Mouse (Mus musculus) heart, postnatal 25 days (tissue): ENCODE results near the gene Adgrg5. TPM values are rescaled to one million over a fixed set of nuclear protein-coding genes. Genes with fewer than 3 reads are reported as not detected.

Source experiments
- DNase-seq: peaks from one replicate; pipeline ENCODE4 v3.0.0; 2022; ENCODE audit warnings: low spot score
- intact Hi-C: fragments of 180-260 bp; cut with DNase I; formaldehyde crosslinking; loops from one replicate; pipeline ENCODE4 v1.15.1; 2025
- total RNA-seq, 2 experiments: library from RNA; stranded (reverse); gene quantifications; 2 replicates each; pipeline ENCODE4 v1.2.3; 2021

Adgrg5 gene
- total RNA-seq, 2 experiments from 2014 or later = 0.29 to 0.34 TPM

DNA sequence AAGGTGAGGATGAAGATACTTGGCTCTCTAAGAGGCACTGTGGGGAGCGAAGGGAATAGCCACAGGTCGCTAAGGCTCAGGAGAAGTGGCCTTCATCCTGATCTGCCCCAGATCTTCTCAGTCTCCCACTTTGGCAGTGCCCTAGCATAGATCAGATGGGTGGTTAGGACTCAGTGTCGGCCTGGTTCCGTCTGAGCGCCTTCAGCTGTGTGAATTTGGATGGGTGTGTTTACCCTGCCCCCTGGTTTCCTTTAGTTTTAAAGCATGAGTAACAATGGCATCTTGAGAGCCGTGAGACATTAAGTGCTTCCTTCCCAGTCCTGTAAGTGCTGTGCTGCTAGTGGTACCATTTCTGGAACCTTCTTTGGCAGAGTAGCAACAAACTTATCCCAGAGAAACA is 65.1 kb downstream of the Adgrg5 start:
- intact Hi-C loops = no loop called here
- no peak for DNase-seq

DNA sequence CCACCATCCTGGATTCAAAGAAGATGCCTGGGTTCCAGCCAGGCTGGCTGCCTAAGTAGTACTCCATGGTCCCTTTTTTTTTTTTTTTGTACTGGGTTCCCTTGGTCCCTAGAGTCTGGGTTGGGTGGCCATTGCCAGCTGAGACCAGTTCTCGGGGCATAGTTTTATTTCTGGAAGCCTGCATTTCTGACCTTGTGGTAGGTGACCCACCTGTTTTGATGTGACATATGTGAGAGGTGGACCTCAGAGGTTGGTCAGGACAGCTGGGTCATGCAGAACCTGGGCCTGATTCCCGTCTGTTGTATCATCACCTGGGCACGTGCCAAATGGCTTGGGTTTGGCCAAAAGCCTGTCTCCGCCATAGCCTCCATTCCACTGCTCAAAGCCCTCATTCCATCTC is 66.2 kb downstream of the Adgrg5 start:
- DNase-seq = no peak
- intact Hi-C loops = no loop called here

DNA sequence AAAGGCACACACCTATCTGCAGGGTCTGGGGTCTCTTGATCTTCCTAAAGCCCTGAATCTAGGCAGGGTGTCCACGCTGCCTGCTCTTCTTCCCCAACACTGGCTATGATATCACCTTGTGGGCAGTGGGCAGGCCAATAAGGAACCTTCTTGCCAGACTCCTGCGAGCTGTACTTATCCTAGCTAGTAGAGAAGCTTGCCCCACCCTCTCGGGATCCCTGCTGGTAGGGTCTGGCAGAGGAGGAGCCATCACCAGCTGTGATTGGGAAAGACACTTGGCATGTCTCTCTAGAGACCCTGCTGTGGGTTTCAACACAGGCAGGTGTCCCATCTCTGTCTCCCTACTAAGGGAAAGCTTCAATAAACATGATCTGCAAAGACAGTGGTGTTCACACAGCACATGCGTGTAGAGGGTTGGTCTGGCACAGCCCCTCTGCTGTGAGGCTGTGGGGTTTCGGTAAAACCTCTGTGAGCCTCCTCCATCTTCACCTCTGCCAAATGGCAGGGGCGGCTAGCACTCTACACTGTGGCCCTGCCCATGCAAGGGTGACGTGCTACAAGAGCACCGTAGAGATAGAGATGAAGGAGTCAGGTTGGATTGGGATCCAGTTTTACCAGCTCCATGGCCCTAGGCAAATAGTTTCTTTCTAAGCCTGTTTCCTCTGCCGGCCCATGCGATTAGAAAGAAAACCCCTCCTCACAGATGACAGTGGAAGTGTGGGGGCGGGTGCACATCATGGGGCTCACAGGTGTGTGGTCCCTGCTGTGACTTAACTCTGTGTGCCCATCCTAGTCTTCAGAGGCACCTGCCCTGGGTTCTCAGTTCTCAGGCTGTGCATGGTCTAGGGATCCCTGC is 67.3 kb downstream of the Adgrg5 start:
- DNase-seq = no peak
- intact Hi-C loops = no loop called here

DNA sequence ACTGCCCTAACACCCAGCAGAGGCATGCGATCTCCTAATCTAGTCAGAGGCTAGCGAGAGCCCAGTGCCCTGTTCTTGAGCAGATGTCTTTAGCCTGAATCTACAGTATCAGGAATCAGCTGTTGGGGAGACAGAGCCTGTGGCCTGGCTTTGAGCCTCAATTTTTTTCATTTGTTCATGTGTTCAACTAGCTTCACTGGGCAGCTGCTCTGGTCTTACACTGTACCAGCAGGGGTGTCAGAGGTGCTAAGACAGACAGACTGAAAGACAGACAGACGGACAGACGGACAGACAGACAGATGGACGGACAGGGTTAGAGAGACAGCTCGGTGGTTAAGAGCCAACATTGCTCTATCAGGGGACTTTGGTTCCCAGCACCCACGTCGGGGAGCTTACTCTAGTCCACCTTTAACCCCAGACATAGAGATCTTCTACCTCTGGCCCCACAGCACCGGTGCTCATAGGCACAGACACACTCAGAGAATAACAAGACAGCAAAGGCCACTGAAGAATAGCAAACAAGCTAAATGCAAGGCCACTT is 68.0 kb downstream of the Adgrg5 start:
- intact Hi-C loops = no loop called here

DNA sequence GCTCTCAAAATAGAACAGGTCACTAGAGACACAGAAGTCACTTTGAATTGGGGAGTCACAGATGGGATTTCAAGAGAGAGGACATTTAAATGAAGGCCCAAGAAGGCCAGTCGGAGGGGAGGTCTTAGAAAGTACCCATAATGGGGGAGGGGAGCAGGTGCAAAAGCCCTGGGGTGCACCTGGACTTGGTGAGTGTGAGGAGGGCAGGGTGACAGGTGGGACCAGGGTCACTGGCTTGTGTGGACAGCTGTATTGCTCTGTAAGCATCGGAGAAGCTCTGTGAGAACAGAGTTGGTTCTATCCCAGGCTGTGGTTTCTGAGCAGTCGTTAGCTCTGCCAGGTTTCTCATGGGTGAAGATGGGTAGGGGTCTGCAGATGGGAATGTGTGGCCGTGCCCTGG is 68.5 kb downstream of the Adgrg5 start:
- DNase-seq = no peak
- intact Hi-C loops = no loop called here

More for the DNA sequence above, 68.0 kb downstream of the Adgrg5 start:
- DNase-seq = no peak

DNA sequence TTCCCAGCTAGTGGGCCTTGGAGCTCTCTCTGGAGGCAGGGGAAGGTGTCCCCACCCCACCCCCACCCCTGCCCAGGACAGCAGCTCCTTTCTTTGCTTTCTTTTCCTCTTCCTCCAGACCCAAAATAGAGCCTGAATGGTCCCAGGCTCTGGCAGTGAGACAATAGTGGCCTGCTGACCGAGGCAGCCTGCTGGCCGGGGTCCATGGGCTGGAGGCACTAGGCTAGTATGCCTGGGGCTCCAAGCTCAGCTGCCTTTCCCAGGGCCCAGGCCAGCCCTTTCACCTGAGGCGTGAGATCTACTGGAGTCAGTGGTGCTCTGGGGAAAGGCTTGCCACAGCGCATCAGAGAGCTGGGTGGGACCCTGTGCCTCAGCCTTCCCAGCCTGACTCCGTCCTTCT is 69.0 kb downstream of the Adgrg5 start:
- intact Hi-C loops = no loop called here
- DNase-seq = peak; percentile 71

Other genes with a start within 250 kb of the Adgrg5 start
- gene Pllp, start 227.4 kb upstream of the Adgrg5 start, total RNA-seq = under 1 TPM in 1 of 2 experiments, not detected in 1; 0.39 TPM
- not detected for gene Ccl22, start 178.1 kb upstream of the Adgrg5 start, total RNA-seq
- gene Cx3cl1, start 151.7 kb upstream of the Adgrg5 start, total RNA-seq = 1 to 10 TPM; 2.2 to 4.0 TPM
- gene Ccl17, start 113.2 kb upstream of the Adgrg5 start, total RNA-seq = not detected
- gene Coq9, start 85.4 kb upstream of the Adgrg5 start, total RNA-seq = 100 to 1,000 TPM; 542 TPM
- 10 to 100 TPM; 73.7 to 80.1 TPM for gene Ciapin1, start 85.3 kb upstream of the Adgrg5 start, total RNA-seq
- gene Polr2c, start 66.2 kb upstream of the Adgrg5 start, total RNA-seq = 10 to 100 TPM; 57.5 to 64.3 TPM
- gene Dok4, start 47.4 kb upstream of the Adgrg5 start, total RNA-seq = 10 to 100 TPM; 17.5 to 21.4 TPM
- 1 to 10 TPM; 6.3 to 7.2 TPM for gene Ccdc102a, start 5.6 kb upstream of the Adgrg5 start, total RNA-seq
- gene Adgrg1, start 51.1 kb downstream of the Adgrg5 start, total RNA-seq = 10 to 100 TPM; 38.6 to 48.7 TPM
- 1 to 10 TPM in 1 of 2 experiments, under 1 TPM in 1; 0.70 to 1.3 TPM for gene Adgrg3, start 94.0 kb downstream of the Adgrg5 start, total RNA-seq
- not detected for gene Drc7, start 131.4 kb downstream of the Adgrg5 start, total RNA-seq
- gene Katnb1, start 157.5 kb downstream of the Adgrg5 start, total RNA-seq = 1 to 10 TPM; 5.5 to 6.8 TPM